Mouse (Mus musculus): Measurements from ENCODE around the gene Add2. TPM values are rescaled to one million over a fixed set of nuclear protein-coding genes. Genes with fewer than 3 reads are reported as not detected.

Add2 gene
- polyA plus RNA-seq, 1 experiment from 2014 or later = 9.4 TPM

GRCm38 (mm10) chr6:86050586-86051268, 22.2 kb downstream of the Add2 start:
- H3K36me3 ChIP-seq = no peaks in the 10 kb centered on the region

DNA sequence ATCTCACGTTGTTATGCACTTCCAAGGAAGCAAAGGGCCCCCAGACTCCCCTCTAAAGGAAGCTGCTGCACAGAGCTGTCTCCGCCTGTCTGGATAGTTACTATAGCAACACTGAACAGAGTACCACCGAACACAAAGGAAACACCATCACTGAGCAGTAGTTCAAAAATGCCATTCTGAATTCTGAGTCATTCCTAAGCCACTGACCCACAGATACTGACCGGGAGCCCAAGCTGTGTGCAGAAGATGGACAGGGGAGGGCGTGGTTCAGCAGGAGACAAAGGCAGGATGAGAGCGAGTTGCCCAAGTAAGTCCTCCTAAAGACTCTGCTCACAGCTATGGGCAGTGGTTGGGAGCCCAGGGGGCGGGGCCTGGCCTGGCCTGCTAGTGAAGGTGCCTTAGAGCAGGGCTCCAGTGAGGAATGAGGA, 23.6 kb downstream of the Add2 start:
- no peaks in the 10 kb centered on the region for H3K36me3 ChIP-seq
- H3K27ac ChIP-seq = no peak overlapping the region
- H3K9me3 ChIP-seq = no peaks in the 10 kb centered on the region
- no peak overlapping the region for H3K9ac ChIP-seq
- H3K4me1 ChIP-seq = 0 out of 2 replicates have a peak, but pooled peaks cover 9% of the 10 kb centered on the region
- no peak overlapping the region for H3K4me3 ChIP-seq
- H3K27me3 ChIP-seq = no peaks in the 10 kb centered on the region
- 28% methylated on average over 7 of the region's 7 CpGs for WGBS
- no peak overlapping the region for H3K4me2 ChIP-seq
- ATAC-seq (ENCODE audit: insufficient number of reproducible peaks, insufficient read depth, low FRiP score, low TSS enrichment, low read depth) = no peak

More at GRCm38 (mm10) chr6:86050586-86051268, 22.2 kb downstream of the Add2 start:
- H3K9ac ChIP-seq = no peak overlapping the region
- no peak overlapping the region for H3K4me3 ChIP-seq
- H3K27me3 ChIP-seq = no peaks in the 10 kb centered on the region
- 48% methylated on average over 6 of the region's 6 CpGs for WGBS
- no peak overlapping the region for H3K27ac ChIP-seq
- H3K4me2 ChIP-seq = no peak overlapping the region
- ATAC-seq (ENCODE audit: insufficient number of reproducible peaks, insufficient read depth, low FRiP score, low TSS enrichment, low read depth) = no peak
- 0 out of 2 replicates have a peak, but pooled peaks cover 9% of the 10 kb centered on the region for H3K4me1 ChIP-seq
- no peaks in the 10 kb centered on the region for H3K9me3 ChIP-seq

DNA sequence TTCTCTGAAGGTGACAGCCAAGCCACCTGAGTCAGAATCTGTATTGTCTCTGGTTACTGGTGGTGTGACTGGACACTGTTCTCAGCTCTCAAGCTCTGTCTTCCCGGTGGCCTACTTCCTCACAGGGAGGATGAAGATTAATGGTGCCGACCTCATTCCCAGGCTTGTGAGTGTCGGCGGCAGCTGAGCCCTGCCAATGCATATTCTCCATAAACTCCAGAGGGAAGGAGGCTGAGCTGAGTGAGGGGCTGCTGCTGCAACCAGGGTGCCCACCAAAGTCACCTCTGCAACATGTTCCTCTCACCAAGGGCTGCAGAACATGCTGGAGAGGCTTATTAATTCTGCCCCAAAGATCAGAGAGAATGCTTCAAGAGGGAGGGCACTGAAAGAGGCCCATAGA, 24.1 kb downstream of the Add2 start:
- H3K36me3 ChIP-seq = no peaks in the 10 kb centered on the region
- no peak for ATAC-seq (ENCODE audit: insufficient number of reproducible peaks, insufficient read depth, low FRiP score, low TSS enrichment, low read depth)
- H3K9ac ChIP-seq = no peak overlapping the region
- no peak overlapping the region for H3K4me3 ChIP-seq
- H3K4me2 ChIP-seq = no peak overlapping the region
- 70% methylated on average over 4 of the region's 4 CpGs for WGBS
- H3K4me1 ChIP-seq = 0 out of 2 replicates have a peak, but pooled peaks cover 9% of the 10 kb centered on the region
- no peak overlapping the region for H3K27ac ChIP-seq
- no peaks in the 10 kb centered on the region for H3K27me3 ChIP-seq
- H3K9me3 ChIP-seq = no peaks in the 10 kb centered on the region

DNA sequence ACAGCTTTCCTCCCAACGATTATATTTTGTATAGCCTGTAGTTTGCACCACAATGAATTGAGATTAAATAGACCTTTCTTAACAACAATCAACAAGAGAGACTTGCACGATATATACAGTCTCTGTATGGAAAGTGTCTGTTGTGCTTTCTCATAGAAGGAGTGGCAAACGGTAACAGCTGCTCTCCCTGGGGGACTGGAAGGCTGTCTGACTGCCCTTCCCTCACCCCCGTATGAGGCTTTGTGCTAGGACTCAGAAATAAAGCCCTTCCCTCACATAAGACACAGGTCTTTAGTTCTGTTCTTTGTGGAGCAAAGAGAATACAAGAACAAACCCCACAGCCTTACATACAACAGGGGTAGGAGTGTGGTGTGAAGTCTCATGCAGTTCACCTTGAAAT, 24.6 kb downstream of the Add2 start:
- no peak for ATAC-seq (ENCODE audit: insufficient number of reproducible peaks, insufficient read depth, low FRiP score, low TSS enrichment, low read depth)
- H3K27ac ChIP-seq = no peak overlapping the region
- WGBS = 42% methylated on average over 4 of the region's 4 CpGs

DNA sequence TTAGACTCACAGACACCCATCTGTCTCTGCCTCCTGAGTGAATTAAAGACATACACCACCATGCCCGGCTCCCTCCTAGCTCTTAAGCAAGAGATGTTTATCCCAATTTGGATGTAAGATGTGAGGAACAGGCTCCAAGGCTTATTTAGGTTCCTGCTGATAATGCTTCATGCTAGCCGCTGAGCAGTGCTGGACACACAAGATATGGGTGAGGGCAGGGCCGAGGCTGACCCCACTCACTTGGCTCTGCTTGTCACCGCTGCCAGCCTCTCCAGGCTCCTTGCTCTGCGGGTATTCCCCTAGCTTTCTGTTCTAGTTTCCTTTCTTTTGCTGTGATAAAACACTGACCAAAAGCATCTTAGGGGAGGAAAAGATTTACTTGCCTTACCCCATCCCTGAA, 25.1 kb downstream of the Add2 start:
- H3K27ac ChIP-seq = no peak overlapping the region
- no peak for ATAC-seq (ENCODE audit: insufficient number of reproducible peaks, insufficient read depth, low FRiP score, low TSS enrichment, low read depth)
- WGBS = 74% methylated on average over 5 of the region's 5 CpGs

More for the DNA sequence above, 24.6 kb downstream of the Add2 start:
- Histone ChIP-seq H3K4me1 (0 out of 2 replicates have a peak, but pooled peaks cover 9% of the 10 kb centered on the region), H3K36me3 (no peaks in the 10 kb centered on the region), H3K9ac (no peak overlapping the region), H3K4me2 (no peak overlapping the region), H3K4me3 (no peak overlapping the region), H3K9me3 (no peaks in the 10 kb centered on the region), H3K27me3 (no peaks in the 10 kb centered on the region)

DNA sequence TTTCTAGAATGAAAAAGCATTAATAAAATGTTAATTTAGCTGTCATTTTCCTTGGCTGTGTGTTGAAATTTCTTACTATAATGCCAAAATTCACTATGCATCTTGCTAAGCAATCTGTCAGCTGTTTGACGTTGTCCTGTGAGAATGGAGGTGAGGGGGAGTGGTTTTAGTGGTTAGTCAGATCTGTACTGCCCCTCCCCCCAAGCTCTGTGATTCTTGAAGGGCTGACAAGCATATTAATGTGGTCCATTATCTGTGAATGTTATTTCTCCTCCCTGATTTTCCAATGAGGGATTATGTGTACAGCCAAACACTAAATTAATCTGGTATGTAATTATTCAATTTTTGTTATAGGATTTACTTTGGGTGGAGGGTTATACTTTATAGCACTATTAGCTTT, 30.0 kb downstream of the Add2 start:
- 2% methylated on average over 1 of the region's 1 CpGs for WGBS

More for the DNA sequence above, 25.1 kb downstream of the Add2 start:
- H3K9ac ChIP-seq = no peak overlapping the region
- 0 out of 2 replicates have a peak, but pooled peaks cover 9% of the 10 kb centered on the region for H3K4me1 ChIP-seq
- no peak overlapping the region for H3K4me2 ChIP-seq
- no peaks in the 10 kb centered on the region for H3K27me3 ChIP-seq
- H3K4me3 ChIP-seq = no peak overlapping the region
- H3K9me3 ChIP-seq = no peaks in the 10 kb centered on the region
- no peaks in the 10 kb centered on the region for H3K36me3 ChIP-seq

GRCm38 (mm10) chr6:86059151-86059853, 30.8 kb downstream of the Add2 start:
- Histone ChIP-seq H3K9me3 (no peaks in the 10 kb centered on the region), H3K4me3 (no peak overlapping the region), H3K27me3 (no peaks in the 10 kb centered on the region), H3K27ac (no peak overlapping the region), H3K9ac (no peak overlapping the region), H3K36me3 (no peaks in the 10 kb centered on the region), H3K4me2 (no peak overlapping the region), H3K4me1 (peaks cover 15% of the 10 kb centered on the region)
- whole genome bisulfite sequencing = 36% methylated on average over 7 of the region's 7 CpGs
- ATAC-seq (ENCODE audit: insufficient number of reproducible peaks, insufficient read depth, low FRiP score, low TSS enrichment, low read depth) = no peak

More for the DNA sequence above, 30.0 kb downstream of the Add2 start:
- H3K9ac ChIP-seq = no peak overlapping the region
- no peak for ATAC-seq (ENCODE audit: insufficient number of reproducible peaks, insufficient read depth, low FRiP score, low TSS enrichment, low read depth)
- H3K27ac ChIP-seq = no peak overlapping the region
- H3K36me3 ChIP-seq = no peaks in the 10 kb centered on the region
- no peaks in the 10 kb centered on the region for H3K9me3 ChIP-seq
- no peaks in the 10 kb centered on the region for H3K27me3 ChIP-seq
- no peak overlapping the region for H3K4me3 ChIP-seq
- peaks cover 12% of the 10 kb centered on the region for H3K4me1 ChIP-seq
- no peak overlapping the region for H3K4me2 ChIP-seq

- H3K4me1 ChIP-seq = peaks cover 13% of the 10 kb centered on the region
- H3K36me3 ChIP-seq = no peaks in the 10 kb centered on the region
- no peaks in the 10 kb centered on the region for H3K9me3 ChIP-seq
- no peaks in the 10 kb centered on the region for H3K27me3 ChIP-seq
- H3K4me3 ChIP-seq = no peak overlapping the region
- WGBS = 97% methylated on average over 3 of the region's 3 CpGs
- ATAC-seq (ENCODE audit: insufficient number of reproducible peaks, insufficient read depth, low FRiP score, low TSS enrichment, low read depth) = no peak
- H3K27ac ChIP-seq = no peak overlapping the region
- H3K4me2 ChIP-seq = no peak overlapping the region
- no peak overlapping the region for H3K9ac ChIP-seq
Observed at GRCm38 (mm10) chr6:86060170-86060569, 31.7 kb downstream of the Add2 start.

- no peak for ATAC-seq (ENCODE audit: insufficient number of reproducible peaks, insufficient read depth, low FRiP score, low TSS enrichment, low read depth)
- peaks cover 15% of the 10 kb centered on the region for H3K4me1 ChIP-seq
- H3K4me3 ChIP-seq = no peak overlapping the region
- no peak overlapping the region for H3K4me2 ChIP-seq
- no peaks in the 10 kb centered on the region for H3K27me3 ChIP-seq
- no peaks in the 10 kb centered on the region for H3K36me3 ChIP-seq
- WGBS = 64% methylated on average over 5 of the region's 5 CpGs
- H3K9me3 ChIP-seq = no peaks in the 10 kb centered on the region
- no peak overlapping the region for H3K9ac ChIP-seq
- 0 out of 2 replicates have a peak overlapping the region, but pooled peaks have one; percentile 11 for H3K27ac ChIP-seq
Observed at GRCm38 (mm10) chr6:86062226-86062625, 33.7 kb downstream of the Add2 start.

DNA sequence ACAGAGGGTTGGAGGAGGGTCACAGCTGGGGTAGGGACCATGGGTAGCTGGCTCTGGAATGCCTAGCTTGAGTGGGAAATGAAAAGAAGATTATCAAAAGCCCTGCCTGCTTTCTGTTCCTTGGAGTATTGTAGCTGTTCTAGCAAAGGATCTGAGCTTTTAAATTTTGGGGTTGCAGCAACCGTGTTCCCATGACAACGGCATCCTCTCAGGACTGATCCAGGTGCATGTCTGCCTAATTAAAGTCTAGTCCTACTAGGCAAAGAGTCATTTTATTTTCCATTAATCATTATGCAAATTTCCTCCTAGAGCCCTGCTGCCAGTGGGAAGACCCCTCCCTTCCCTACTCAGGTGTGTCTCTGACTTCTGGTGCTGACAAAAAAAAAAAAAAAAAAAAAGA, 34.2 kb downstream of the Add2 start:
- H3K9ac ChIP-seq = no peak overlapping the region
- WGBS = 85% methylated on average over 2 of the region's 2 CpGs
- ATAC-seq (ENCODE audit: insufficient number of reproducible peaks, insufficient read depth, low FRiP score, low TSS enrichment, low read depth) = no peak
- no peak overlapping the region for H3K4me3 ChIP-seq
- H3K4me2 ChIP-seq = no peak overlapping the region
- no peaks in the 10 kb centered on the region for H3K36me3 ChIP-seq
- H3K4me1 ChIP-seq = peaks cover 16% of the 10 kb centered on the region
- H3K27ac ChIP-seq = no peak overlapping the region
- H3K27me3 ChIP-seq = no peaks in the 10 kb centered on the region
- H3K9me3 ChIP-seq = no peaks in the 10 kb centered on the region

DNA sequence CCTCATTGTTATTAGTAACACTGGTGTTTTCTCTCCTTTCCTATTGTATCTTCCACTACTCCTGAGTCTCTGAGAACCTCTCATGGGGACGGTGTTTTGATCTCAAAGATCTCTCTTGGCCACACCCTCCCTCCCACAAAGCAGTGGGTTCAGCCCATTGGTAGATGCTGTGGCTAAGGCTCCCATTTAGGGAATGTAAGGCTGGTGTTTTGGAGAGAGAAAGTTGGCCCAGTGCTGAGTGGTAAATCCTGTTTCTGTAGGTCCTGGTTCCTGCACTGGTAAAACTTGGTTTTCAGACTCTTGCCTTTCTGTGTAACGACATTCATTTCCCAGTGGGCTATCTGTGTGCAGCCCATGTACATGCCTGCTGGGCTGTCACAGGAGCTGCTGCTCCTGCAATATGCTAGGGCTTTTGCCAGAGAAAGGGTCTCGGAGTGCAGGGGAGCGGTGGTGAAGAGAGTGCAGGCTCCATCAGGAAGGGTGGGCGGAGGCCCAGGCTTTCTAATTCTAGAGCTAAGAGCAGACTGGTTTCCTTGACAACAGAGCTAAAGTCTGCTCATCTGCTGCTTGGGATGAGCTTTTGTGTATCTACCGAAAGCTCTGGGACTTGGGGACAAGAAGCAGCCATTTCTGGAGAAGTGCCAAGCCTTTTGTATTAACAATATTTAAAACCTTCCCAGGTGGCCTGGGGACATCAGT, 36.0 kb downstream of the Add2 start:
- no peaks in the 10 kb centered on the region for H3K27me3 ChIP-seq
- no peak overlapping the region for H3K27ac ChIP-seq
- no peak overlapping the region for H3K4me2 ChIP-seq
- H3K4me3 ChIP-seq = no peak overlapping the region
- WGBS = 45% methylated on average over 6 of the region's 6 CpGs
- no peak for ATAC-seq (ENCODE audit: insufficient number of reproducible peaks, insufficient read depth, low FRiP score, low TSS enrichment, low read depth)
- H3K4me1 ChIP-seq = peaks cover 10% of the 10 kb centered on the region
- no peaks in the 10 kb centered on the region for H3K9me3 ChIP-seq
- H3K9ac ChIP-seq = no peak overlapping the region
- no peaks in the 10 kb centered on the region for H3K36me3 ChIP-seq
